In the genomic region with DNA sequence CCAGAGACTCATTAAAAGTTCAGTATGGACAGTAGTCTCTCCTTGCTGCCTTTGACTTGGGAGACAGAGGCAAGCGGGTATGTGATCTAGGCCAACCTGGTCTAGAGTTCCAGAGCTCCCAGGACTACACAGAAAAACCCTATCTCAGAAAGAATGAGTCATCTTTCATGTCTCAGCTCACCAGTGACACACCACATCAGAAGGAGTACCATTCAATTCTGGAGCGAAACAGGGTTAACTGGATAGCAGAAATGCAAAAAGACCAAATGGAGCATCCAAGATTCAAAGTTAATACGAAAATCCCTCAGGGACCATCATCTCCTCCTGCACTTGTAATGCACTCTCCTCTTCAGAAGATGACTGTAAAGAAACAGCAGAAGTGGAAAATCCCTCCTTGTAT, we compare ENCODE assay signal across 22 mouse cellular contexts. TPM values are rescaled to one million over a fixed set of nuclear protein-coding genes. Genes with fewer than 3 reads are reported as not detected.
DNase-seq lines count a peak whose midpoint lies in the region; TF ChIP-seq lines count a peak whose summit lies in the region.
"Had no signal": no experiment of that assay in that cellular context is flagged by ENCODE, and none has a peak within 500 bp of the region (broad histone marks: within the 10 kb centered on the region; RNA-seq: fewer than 3 reads in every experiment).

No protein-coding gene starts in this region.

- H3K27me3 ChIP-seq in CH12.LX (replicated peaks), result no peaks in the 10 kb centered on the region
- no peaks in the 10 kb centered on the region for H3K27me3 ChIP-seq in forebrain, embryonic 10.5 days (ENCODE audit: poor library complexity, severe bottlenecking)
- no peaks in the 10 kb centered on the region for H3K27me3 ChIP-seq in kidney, adult 2 months (replicated peaks; ENCODE audit: control insufficient read depth, insufficient read depth, low read length)
- H3K27me3 ChIP-seq: Patski had no signal

- no peak overlapping the region for H3K9ac ChIP-seq in CH12.LX (ENCODE audit: insufficient read depth, low read depth)

- DNase-seq in 416B (ENCODE audit: low read depth) (peak; percentile 14), CH12.LX (ENCODE audit: extremely low read depth) (no peak)
- no peak for DNase-seq in forebrain, embryonic 10.5 days (ENCODE audit: extremely low spot score, low spot score)
- no peak for DNase-seq in kidney, adult 2 months
- DNase-seq: adrenal gland, adult 2 months; adrenal gland, adult 8-10 months; adrenal gland, postnatal 10 days; adrenal gland, postnatal 14 days; adrenal gland, postnatal 25 days; adrenal gland, postnatal 36 days; B cell, adult 2 months; cerebellum, adult 11 months; cerebellum, adult 11-12 months; cerebellum, adult 18-20 months; cerebellum, adult 2 months; cerebellum, adult 8-10 months had no signal

- in situ Hi-C loops in CH12.LX (cut with MboI; ENCODE audit: low pct_ligation_motif_present, low pct_unique_long_range_greater_than_20kb, low sequenced_read_pairs), result no loop called here

- peak; percentile 93 for TF ChIP-seq EP300 in CH12.LX (IDR thresholded peaks at IDR 0.05; ENCODE audit: low read length)

- no peak for TF ChIP-seq CTCF in CH12.LX (conservative IDR thresholded peaks at IDR 0.05 in 1 of 2, IDR thresholded peaks at IDR 0.05 in 1 of 2; ENCODE audit: low read depth in 2 of 2, low read length in 2 of 2)
- TF ChIP-seq CTCF in kidney, adult 2 months (conservative IDR thresholded peaks at IDR 0.05; ENCODE audit: insufficient read depth, insufficient read length, low read depth, low read length), result no peak

- H3K36me3 ChIP-seq in CH12.LX (replicated peaks in 1 of 2; ENCODE audit: control insufficient read depth in 1 of 2, insufficient read depth in 1 of 2, low read length in 1 of 2), result peaks cover 5 to 33% of the 10 kb centered on the region in 2 experiments
- peaks cover 41% of the 10 kb centered on the region for H3K36me3 ChIP-seq in forebrain, embryonic 10.5 days (replicated peaks)
- peaks cover 3% of the 10 kb centered on the region; the same call in 1 of the 2 replicates for H3K36me3 ChIP-seq in kidney, adult 2 months (ENCODE audit: control insufficient read depth, insufficient read depth, low read length)
- H3K36me3 ChIP-seq: G1E had no signal

- no peak overlapping the region for H3K4me3 ChIP-seq in CH12.LX (replicated peaks in 1 of 3; ENCODE audit: low read depth in 2 of 3, low read length in 2 of 3, poor library complexity in 1 of 3)
- no peak overlapping the region for H3K4me3 ChIP-seq in forebrain, embryonic 10.5 days
- no peak overlapping the region for H3K4me3 ChIP-seq in kidney, adult 2 months (ENCODE audit: insufficient read depth, low read depth, low read length)

- dilution Hi-C loops in CH12.LX (cut with MboI; ENCODE audit: extremely low pct_ligation_motif_present, extremely low pct_unique_long_range_greater_than_20kb, low sequenced_read_pairs), result no loop called here

- 91% methylated on average over 3 of the region's 3 CpGs for WGBS in forebrain, embryonic 10.5 days
- 99% methylated on average over 3 of the region's 3 CpGs for WGBS in kidney, adult 2 months

- H3K27ac ChIP-seq in CH12.LX (ENCODE audit: insufficient read depth, low read depth), result no peak overlapping the region
- no peak overlapping the region for H3K27ac ChIP-seq in forebrain, embryonic 10.5 days
- no peak overlapping the region for H3K27ac ChIP-seq in kidney, adult 2 months (ENCODE audit: insufficient read depth, low read depth, low read length)

- no peak for TF ChIP-seq RAD21 in CH12.LX (IDR thresholded peaks at IDR 0.05; ENCODE audit: low read depth, low read length)

- no peaks in the 10 kb centered on the region for H3K79me2 ChIP-seq in CH12.LX (replicated peaks; ENCODE audit: control insufficient read depth, extremely low read depth, insufficient read depth, poor library complexity, severe bottlenecking)

- H3K9me3 ChIP-seq in CH12.LX (replicated peaks; ENCODE audit: low read length), result no peaks in the 10 kb centered on the region
- no peaks in the 10 kb centered on the region for H3K9me3 ChIP-seq in forebrain, embryonic 10.5 days
- H3K9me3 ChIP-seq: G1E had no signal

- TF ChIP-seq POLR2A in CH12.LX (IDR thresholded peaks at IDR 0.05; ENCODE audit: low read depth, low read length), result no peak
- no peak for TF ChIP-seq POLR2A in kidney, adult 2 months (IDR thresholded peaks at IDR 0.05; ENCODE audit: low read depth, low read length)

- no peak overlapping the region for H3K4me2 ChIP-seq in CH12.LX (ENCODE audit: insufficient read depth, low read depth, poor library complexity, severe bottlenecking)

- peaks cover 0 to 3% of the 10 kb centered on the region in 2 experiments; a peak in 1 of 4 replicates for H3K4me1 ChIP-seq in CH12.LX (ENCODE audit: control insufficient read depth in 1 of 2, insufficient read depth in 2 of 2)
- H3K4me1 ChIP-seq in forebrain, embryonic 10.5 days, result 0 out of 2 replicates have a peak, but pooled peaks cover 7% of the 10 kb centered on the region
- H3K4me1 ChIP-seq in kidney, adult 2 months (ENCODE audit: control insufficient read depth, insufficient read depth, low read length), result no peaks in the 10 kb centered on the region

TF ChIP-seq in CH12.LX, 34 proteins besides CTCF, POLR2A, EP300 and RAD21:
- TF ChIP-seq HCFC1 (IDR thresholded peaks at IDR 0.05; ENCODE audit: low read depth, low read length) (no peak), JUN (IDR thresholded peaks at IDR 0.05; ENCODE audit: insufficient read depth, low read depth, low read length) (peak; percentile 94), MYC (IDR thresholded peaks at IDR 0.05; ENCODE audit: low read depth, low read length) (no peak), NRF1 (IDR thresholded peaks at IDR 0.05; ENCODE audit: low read depth, low read length) (no peak), CHD1 (IDR thresholded peaks at IDR 0.05; ENCODE audit: low read depth, low read length) (no peak), USF1 (IDR thresholded peaks at IDR 0.05; ENCODE audit: low read depth, low read length) (no peak), IRF4 (IDR thresholded peaks at IDR 0.05; ENCODE audit: low read depth, low read length) (peak; percentile 90), MAFK (IDR thresholded peaks at IDR 0.05; ENCODE audit: insufficient replicate concordance, low read length) (0 out of 2 replicates have a peak, but pooled peaks have one; percentile 42), TBP (conservative IDR thresholded peaks at IDR 0.05; ENCODE audit: low read depth, low read length) (no peak), RCOR1 (conservative IDR thresholded peaks at IDR 0.05; ENCODE audit: low read depth, low read length) (0 out of 2 replicates have a peak, but pooled peaks have one; percentile 78), KAT2A (IDR thresholded peaks at IDR 0.05; ENCODE audit: insufficient replicate concordance, low read length) (no peak), SIN3A (IDR thresholded peaks at IDR 0.05; ENCODE audit: low read length) (no peak), PAX5 (IDR thresholded peaks at IDR 0.05; ENCODE audit: low read length) (no peak), MAX (IDR thresholded peaks at IDR 0.05; ENCODE audit: low read length) (no peak), TCF12 (IDR thresholded peaks at IDR 0.05; ENCODE audit: low read depth, low read length) (0 out of 2 replicates have a peak, but pooled peaks have one; percentile 22), MXI1 (IDR thresholded peaks at IDR 0.05; ENCODE audit: low read depth, low read length) (no peak), JUND (conservative IDR thresholded peaks at IDR 0.05; ENCODE audit: low read depth, low read length) (peak; percentile 89), BHLHE40 (IDR thresholded peaks at IDR 0.05; ENCODE audit: low read depth, low read length) (peak; percentile 40), GABPA (IDR thresholded peaks at IDR 0.05; ENCODE audit: insufficient replicate concordance, low read depth, low read length) (no peak), ETS1 (conservative IDR thresholded peaks at IDR 0.05; ENCODE audit: low read depth, low read length) (no peak)

RNA-seq across cellular contexts. Expression of gene Asb14, which starts 25.0 kb away (rescaled TPM):
- total RNA-seq in CH12.LX (2012; rRNA removed) (not detected in 2 replicates), CH12.LX (2014; rRNA removed) (not detected in 2 replicates)
- not detected in 2 replicates for polyA plus RNA-seq in CH12.LX (2012; ENCODE audit: insufficient read length, low read depth)
- 0.23 TPM in 1 of 2 replicates, not detected in the other for polyA plus RNA-seq in forebrain, embryonic 10.5 days (2016; fragmentation: Nextera tagmentation; extraction: Ambion mirVana)
- 0.12 and 0.81 TPM in 2 replicates for polyA plus RNA-seq in kidney, adult 2 months (2012; rRNA removed)
- total RNA-seq: adrenal gland, adult 18-20 months; adrenal gland, adult 2 months; adrenal gland, adult 8-10 months; adrenal gland, postnatal 14 days; adrenal gland, postnatal 25 days; adrenal gland, postnatal 36 days; MEL had no signal
- polyA plus RNA-seq: adrenal gland, adult 2 months; brain, embryonic 14.5 days; C2C12; G1E had no signal

RNA-seq across cellular contexts. Expression of gene Appl1, which starts 51.7 kb away (rescaled TPM):
- total RNA-seq in CH12.LX (2012; rRNA removed) (8.0 and 9.0 TPM in 2 replicates), CH12.LX (2014; rRNA removed) (11.0 and 12.6 TPM in 2 replicates)
- 11.9 and 14.7 TPM in 2 replicates for polyA plus RNA-seq in CH12.LX (2012; ENCODE audit: insufficient read length, low read depth)
- 31.1 and 33.8 TPM in 2 replicates for polyA plus RNA-seq in forebrain, embryonic 10.5 days (2016; fragmentation: Nextera tagmentation; extraction: Ambion mirVana)
- 3.7 and 5.4 TPM in 2 replicates for polyA plus RNA-seq in kidney, adult 2 months (2012; rRNA removed)
